Mouse (Mus musculus) stomach, embryonic 14.5 days (tissue): Measurements from ENCODE around the gene Orai2. TPM values are rescaled to one million over a fixed set of nuclear protein-coding genes. Genes with fewer than 3 reads are reported as not detected.

Experiments
- ATAC-seq: fragments of 200-750 bp; cut with Nextera tagmentation; 2 replicates; pipeline ENCODE4 v1.8.0; 2017; ENCODE audit warnings: low read depth, moderate TSS enrichment; ENCODE audit not compliant: insufficient number of reproducible peaks, insufficient read depth, low FRiP score
- H3K27ac ChIP-seq: fragments of 300-500 bp; sonication (generic); 2 replicates; pipeline ENCODE4 v1.5.1; 2014; ENCODE audit warnings: mild to moderate bottlenecking, low read length, moderate library complexity, mixed read lengths
- H3K27me3 ChIP-seq: fragments of 300-500 bp; sonication (generic); 2 replicates; pipeline ENCODE4 v1.6.1; 2014; ENCODE audit warnings: low read length, control low read depth, mixed read lengths; ENCODE audit not compliant: control insufficient read depth, insufficient read depth
- H3K36me3 ChIP-seq: fragments of 300-500 bp; sonication (generic); 2 replicates; pipeline ENCODE4 v1.6.1; 2014; ENCODE audit warnings: mild to moderate bottlenecking, control low read depth, low read length, moderate library complexity, mixed read lengths; ENCODE audit not compliant: control insufficient read depth, insufficient read depth
- H3K4me1 ChIP-seq: fragments of 300-500 bp; sonication (generic); 2 replicates; pipeline ENCODE4 v1.6.1; 2014; ENCODE audit warnings: low read length, control low read depth, mixed read lengths; ENCODE audit not compliant: control insufficient read depth, insufficient read depth
- H3K4me2 ChIP-seq: fragments of 300-500 bp; sonication (generic); replicated peaks from 2 replicates; pipeline ENCODE4 v1.6.1; 2014; ENCODE audit warnings: low read depth, low read length, control low read depth
- H3K4me3 ChIP-seq: fragments of 300-500 bp; sonication (generic); 2 replicates; pipeline ENCODE4 v1.5.1; 2014; ENCODE audit warnings: low read depth, low read length, control low read depth
- H3K9ac ChIP-seq: fragments of 300-500 bp; sonication (generic); replicated peaks from 2 replicates; pipeline ENCODE4 v1.6.1; 2014; ENCODE audit warnings: low read depth, mild to moderate bottlenecking, control low read depth, low read length, moderate library complexity, mixed read lengths
- H3K9me3 ChIP-seq: fragments of 300-500 bp; sonication (generic); 2 replicates; pipeline ENCODE4 v1.6.1; 2016; ENCODE audit warnings: low read depth, low read length, control low read depth; ENCODE audit not compliant: control insufficient read depth
- WGBS: fragments of 180-500 bp; shearing (Covaris S2); extraction: QIAGEN DNeasy Blood & Tissue Kit; methylation state at CpG from one replicate; pipeline ENCODE4 v1.1.7; 2014; 5-methylcytosine and 5-hydroxymethylcytosine counted together
- polyA plus RNA-seq: library from polyadenylated mRNA; unstranded; fragments of >200 nt; fragmentation: Nextera tagmentation; extraction: Ambion mirVana; gene quantifications from 2 replicates; pipeline ENCODE4 v1.2.1, GENCODE M21; 2014

The Orai2 gene
- polyA plus RNA-seq, 1 experiment from 2014 or later = 7.8 TPM

DNA sequence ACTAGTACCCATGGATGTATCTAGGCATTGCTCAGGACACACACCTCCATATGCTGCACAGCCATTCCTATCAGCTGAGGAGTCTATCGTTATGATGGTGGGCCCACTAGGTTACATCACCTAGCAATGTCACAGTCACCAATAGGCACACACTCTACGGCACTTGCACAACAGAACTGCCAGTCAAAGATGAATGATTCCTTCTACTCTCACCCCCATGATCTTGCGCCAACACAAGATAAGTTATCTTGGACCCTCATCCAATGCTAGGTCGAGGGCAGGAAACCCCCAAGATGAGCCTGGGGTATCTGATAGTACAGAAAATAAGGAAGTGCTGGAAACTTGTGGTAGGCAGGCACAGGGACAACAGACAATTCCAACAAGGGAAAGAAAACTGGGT is 12.3 kb upstream of the Orai2 start:
- no peak for ATAC-seq
- Histone ChIP-seq H3K27me3 (no peaks in the 10 kb centered on the region), H3K9ac (no peak overlapping the region), H3K27ac (no peak overlapping the region), H3K4me2 (no peak overlapping the region), H3K36me3 (peaks cover 53% of the 10 kb centered on the region), H3K4me1 (no peaks in the 10 kb centered on the region), H3K9me3 (no peaks in the 10 kb centered on the region), H3K4me3 (no peak overlapping the region)
- 88% methylated on average over 4 of the region's 4 CpGs for WGBS

- no peak for ATAC-seq
- Histone ChIP-seq H3K4me3 (no peak overlapping the region), H3K4me2 (no peak overlapping the region), H3K4me1 (no peaks in the 10 kb centered on the region), H3K27ac (no peak overlapping the region), H3K27me3 (no peaks in the 10 kb centered on the region), H3K9me3 (no peaks in the 10 kb centered on the region), H3K36me3 (peaks cover 48% of the 10 kb centered on the region), H3K9ac (no peak overlapping the region)
- WGBS = 87% methylated on average over 6 of the region's 6 CpGs
These were observed 11.5 kb upstream of the Orai2 start for GRCm38 (mm10) chr5:136182049-136182448.

DNA sequence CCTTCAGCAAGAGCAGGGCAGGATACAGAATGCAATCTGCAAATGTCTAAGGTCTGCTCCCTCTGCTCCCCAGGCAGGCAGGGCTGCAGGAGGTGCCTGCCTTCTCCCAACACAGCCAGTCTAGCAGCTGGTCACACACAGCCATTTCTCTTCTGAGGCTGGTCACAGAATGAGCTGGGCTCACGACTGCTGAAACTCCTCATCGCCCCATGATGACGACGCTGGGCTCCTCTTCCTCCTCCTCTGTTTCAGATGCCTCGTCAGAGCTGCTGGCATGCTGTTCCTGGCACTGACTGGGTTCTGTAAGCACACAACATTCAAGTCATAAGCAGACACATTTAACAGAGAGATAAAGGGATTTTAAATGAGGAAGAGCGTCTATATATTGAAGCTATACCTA is 10.7 kb upstream of the Orai2 start:
- no peaks in the 10 kb centered on the region for H3K27me3 ChIP-seq
- no peak overlapping the region for H3K27ac ChIP-seq
- no peaks in the 10 kb centered on the region for H3K9me3 ChIP-seq
- ATAC-seq = no peak
- WGBS = 90% methylated on average over 6 of the region's 6 CpGs
- no peak overlapping the region for H3K4me2 ChIP-seq
- H3K4me1 ChIP-seq = no peaks in the 10 kb centered on the region
- H3K4me3 ChIP-seq = no peak overlapping the region
- H3K36me3 ChIP-seq = peaks cover 44% of the 10 kb centered on the region
- no peak overlapping the region for H3K9ac ChIP-seq

DNA sequence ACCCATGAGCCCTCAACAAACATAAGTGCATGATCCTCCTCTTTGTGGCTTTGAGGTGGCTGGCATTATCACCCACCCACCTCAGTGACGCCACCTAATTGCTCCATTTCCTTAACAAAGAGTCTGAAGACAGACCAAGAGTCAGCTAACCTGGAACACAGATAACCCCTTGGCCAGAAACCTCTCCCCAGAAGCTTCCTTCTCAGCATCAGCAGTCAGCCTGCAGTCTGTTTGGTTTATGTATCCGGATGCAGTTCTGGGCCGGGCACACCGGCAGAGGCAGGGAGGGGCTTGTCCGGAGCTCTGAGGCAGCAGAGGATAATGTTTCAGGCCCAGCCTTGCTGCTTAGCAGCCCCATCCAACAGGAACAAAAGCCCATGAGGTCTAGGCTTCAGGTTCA is 9.1 kb upstream of the Orai2 start:
- H3K36me3 ChIP-seq = peaks cover 37% of the 10 kb centered on the region
- WGBS = 73% methylated on average over 5 of the region's 5 CpGs
- ATAC-seq = no peak

GRCm38 (mm10) chr5:136173606-136174463 is 3.3 kb upstream of the Orai2 start:
- H3K9ac ChIP-seq = 0 out of 2 replicates have a peak overlapping the region, but pooled peaks have one; percentile 6
- H3K27me3 ChIP-seq = no peaks in the 10 kb centered on the region
- 0 out of 2 replicates have a peak, but pooled peaks cover 5% of the 10 kb centered on the region for H3K4me1 ChIP-seq
- 33% methylated on average over 9 of the region's 9 CpGs for WGBS
- no peaks in the 10 kb centered on the region for H3K9me3 ChIP-seq
- peaks cover 8% of the 10 kb centered on the region for H3K36me3 ChIP-seq
- H3K27ac ChIP-seq = no peak overlapping the region
- H3K4me3 ChIP-seq = no peak overlapping the region
- no peak overlapping the region for H3K4me2 ChIP-seq
- no peak for ATAC-seq

More for the DNA sequence above, 9.1 kb upstream of the Orai2 start:
- H3K9me3 ChIP-seq = no peaks in the 10 kb centered on the region
- H3K4me1 ChIP-seq = no peaks in the 10 kb centered on the region
- no peak overlapping the region for H3K4me3 ChIP-seq
- H3K27me3 ChIP-seq = no peaks in the 10 kb centered on the region
- no peak overlapping the region for H3K4me2 ChIP-seq
- H3K9ac ChIP-seq = no peak overlapping the region
- no peak overlapping the region for H3K27ac ChIP-seq

DNA sequence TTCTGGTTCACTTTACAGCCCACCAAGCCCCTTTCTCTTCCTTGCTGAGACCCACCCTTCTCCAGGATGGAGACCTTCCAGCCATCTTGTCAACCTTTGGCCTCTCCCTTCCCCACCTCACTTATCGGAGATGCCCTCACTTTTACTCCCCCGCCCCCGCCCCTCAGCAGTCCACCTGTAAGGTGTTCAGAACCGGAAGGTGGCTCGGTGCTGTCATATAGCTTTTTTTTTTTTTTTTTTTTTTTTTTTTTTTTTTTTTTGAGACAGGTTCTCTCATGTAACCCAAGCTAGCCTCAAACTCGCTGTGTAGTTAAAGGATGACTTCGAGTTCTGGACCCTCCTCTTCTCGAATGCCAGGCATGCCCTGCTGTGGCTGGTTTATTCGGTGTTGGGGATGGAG is 2.4 kb upstream of the Orai2 start:
- Histone ChIP-seq H3K36me3 (peaks cover 1% of the 10 kb centered on the region; the same call in 1 of the 2 replicates), H3K9me3 (0 out of 2 replicates have a peak, but pooled peaks cover 3% of the 10 kb centered on the region), H3K27me3 (no peaks in the 10 kb centered on the region), H3K9ac (no peak overlapping the region), H3K4me2 (no peak overlapping the region), H3K4me3 (no peak overlapping the region), H3K4me1 (0 out of 2 replicates have a peak, but pooled peaks cover 5% of the 10 kb centered on the region), H3K27ac (no peak overlapping the region)
- ATAC-seq = no peak
- WGBS = 74% methylated on average over 9 of the region's 9 CpGs

DNA sequence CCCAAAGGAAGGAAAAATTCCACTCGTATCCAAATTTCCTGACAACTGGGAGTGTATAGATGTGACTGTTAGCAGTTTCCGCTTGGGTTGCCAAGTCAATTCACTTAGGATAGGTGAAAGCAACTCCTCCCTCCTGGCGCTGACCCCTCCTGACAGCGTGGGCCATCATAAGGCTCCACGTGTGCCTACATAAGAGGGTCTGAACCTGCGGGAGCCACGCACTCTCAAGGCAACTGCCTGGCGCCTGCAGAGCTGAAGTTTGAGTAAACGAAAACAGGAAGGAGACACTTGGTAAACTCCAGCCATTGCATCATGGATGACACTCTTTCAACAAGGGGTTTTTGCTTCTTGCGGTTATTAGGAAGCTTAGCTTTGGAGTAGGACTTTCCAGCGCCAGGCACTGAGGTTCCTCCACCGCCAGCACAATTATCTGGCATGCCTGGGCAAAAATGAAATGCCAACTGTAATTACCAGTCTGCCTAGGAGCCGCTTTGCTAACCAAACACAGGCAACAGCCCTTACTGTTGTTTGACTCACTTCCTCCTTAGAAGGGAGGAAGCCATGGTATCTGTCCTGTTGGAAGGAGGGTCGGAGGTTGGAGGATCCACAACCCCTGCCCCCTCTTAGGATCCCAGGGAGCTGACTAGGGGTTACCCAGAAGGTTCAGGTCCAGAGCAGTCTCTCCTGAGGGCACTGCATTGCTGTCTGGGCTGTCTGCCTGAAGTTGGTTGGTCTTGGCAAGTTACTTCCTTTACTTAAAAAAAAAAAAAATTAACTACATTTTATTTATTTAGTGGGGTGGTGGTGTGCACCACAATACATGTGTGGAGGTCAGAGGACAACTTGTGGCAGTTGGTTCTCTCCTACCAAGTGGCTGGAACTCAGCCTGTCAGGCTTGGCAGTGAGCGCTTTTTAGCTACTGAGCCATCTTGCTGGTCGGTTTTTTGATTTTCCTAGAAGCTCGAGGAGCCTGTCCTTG is 1.1 kb upstream of the Orai2 start:
- H3K9me3 ChIP-seq = 0 out of 2 replicates have a peak, but pooled peaks cover 3% of the 10 kb centered on the region
- no peak overlapping the region for H3K9ac ChIP-seq
- H3K4me2 ChIP-seq = peak overlapping the region; percentile 98
- no peaks in the 10 kb centered on the region for H3K27me3 ChIP-seq
- ATAC-seq = 0 out of 2 replicates have a peak, but pooled peaks have one; percentile 4
- peak overlapping the region; percentile 59 for H3K4me3 ChIP-seq
- no peaks in the 10 kb centered on the region for H3K36me3 ChIP-seq
- H3K27ac ChIP-seq = no peak overlapping the region
- H3K4me1 ChIP-seq = 0 out of 2 replicates have a peak, but pooled peaks cover 5% of the 10 kb centered on the region
- WGBS = 34% methylated on average over 17 of the region's 17 CpGs
